ENCODE assay signal across 27 mouse cellular contexts in the genomic region with DNA sequence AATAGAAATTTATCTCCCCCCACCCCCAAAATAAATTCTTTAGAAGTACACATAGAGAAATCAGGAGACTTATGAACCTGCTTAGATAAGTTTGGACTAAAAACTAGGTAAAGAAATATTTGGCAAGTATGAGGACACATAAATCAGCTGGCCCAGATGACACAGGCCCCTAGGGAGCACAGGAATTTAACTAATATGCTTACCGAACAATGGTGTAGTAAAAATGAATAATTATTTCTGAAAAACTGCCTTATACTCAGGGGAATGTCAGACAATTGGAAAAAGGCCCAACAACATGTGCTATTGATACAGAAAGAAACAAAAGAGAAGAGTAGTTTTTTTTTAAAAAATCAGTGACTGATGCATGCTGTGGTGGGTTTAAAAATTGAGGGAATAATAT. TPM values are rescaled to one million over a fixed set of nuclear protein-coding genes. Genes with fewer than 3 reads are reported as not detected.
DNase-seq lines count a peak whose midpoint lies in the region; ATAC-seq lines count a peak whose summit lies in the region.
"Had no signal": no experiment of that assay in that cellular context is flagged by ENCODE, and none has a peak within 500 bp of the region (broad histone marks: within the 10 kb centered on the region; RNA-seq: fewer than 3 reads in every experiment).

No protein-coding gene starts in this region.

- H3K27me3 ChIP-seq in kidney, embryonic 15.5 days, result no peaks in the 10 kb centered on the region
- H3K27me3 ChIP-seq: heart, embryonic 12.5 days; limb, embryonic 15.5 days; liver, embryonic 13.5 days; midbrain, embryonic 15.5 days; neural tube, embryonic 15.5 days had no signal

- H3K9me3 ChIP-seq in kidney, embryonic 15.5 days (replicated peaks), result no peaks in the 10 kb centered on the region
- H3K9me3 ChIP-seq: heart, embryonic 12.5 days; limb, embryonic 15.5 days; liver, embryonic 13.5 days; midbrain, embryonic 15.5 days; neural tube, embryonic 15.5 days had no signal

- 59% methylated on average over 1 of the region's 1 CpGs for WGBS in kidney, embryonic 15.5 days

- no peaks in the 10 kb centered on the region for H3K36me3 ChIP-seq in kidney, embryonic 15.5 days
- H3K36me3 ChIP-seq: heart, embryonic 12.5 days; limb, embryonic 15.5 days; liver, embryonic 13.5 days; midbrain, embryonic 15.5 days; neural tube, embryonic 15.5 days had no signal

- no peak for ATAC-seq in kidney, embryonic 15.5 days (replicated peaks; ENCODE audit: low FRiP score)
- ATAC-seq: activated CD4-positive, CD25-positive, alpha-beta regulatory T cell, adult 4 months; forebrain, embryonic 14.5 days; inflammation-experienced regulatory T-cells, adult 6 months; lung, postnatal 0 days; midbrain, embryonic 15.5 days had no signal

- no peak overlapping the region for H3K9ac ChIP-seq in kidney, embryonic 15.5 days
- H3K9ac ChIP-seq: heart, embryonic 12.5 days; hindbrain, embryonic 14.5 days; limb, embryonic 15.5 days; liver, embryonic 13.5 days; midbrain, embryonic 15.5 days; neural tube, embryonic 15.5 days had no signal

- peak; percentile 41 for DNase-seq in heart, adult 8-10 months (ENCODE audit: low spot score)
- DNase-seq in heart, adult 11 months, result no peak
- DNase-seq in kidney, postnatal 14 days, result peak; percentile 32
- DNase-seq in NIH3T3 (ENCODE audit: low read depth), result peak; percentile 92
- peak; percentile 58 for DNase-seq in mesoderm, embryonic 11.5 days (ENCODE audit: low read depth, low spot score)
- DNase-seq in layer of hippocampus, postnatal 36 days, result no peak
- DNase-seq: adrenal gland, adult 8-10 months; B cell, adult 2 months; heart, postnatal 4 days; liver, embryonic 13.5 days; lung, adult 18-20 months; lung, postnatal 4 days; retina, postnatal 1 day; right cerebral cortex, postnatal 14 days; thymus, postnatal 14 days had no signal

- H3K4me3 ChIP-seq in kidney, embryonic 15.5 days (replicated peaks), result no peak overlapping the region
- H3K4me3 ChIP-seq: heart, embryonic 12.5 days; layer of hippocampus, adult 2 months; limb, embryonic 15.5 days; liver, embryonic 13.5 days; megakaryocyte, embryonic 14.5 days; midbrain, embryonic 15.5 days; neural tube, embryonic 15.5 days had no signal

- no peak overlapping the region for H3K27ac ChIP-seq in kidney, embryonic 15.5 days
- H3K27ac ChIP-seq: hindbrain, embryonic 14.5 days; layer of hippocampus, adult 2 months; limb, embryonic 15.5 days; liver, embryonic 13.5 days; midbrain, embryonic 15.5 days; neural tube, embryonic 15.5 days had no signal

- 0 out of 2 replicates have a peak, but pooled peaks cover 6% of the 10 kb centered on the region for H3K4me1 ChIP-seq in kidney, embryonic 15.5 days
- H3K4me1 ChIP-seq: heart, embryonic 12.5 days; liver, embryonic 13.5 days; megakaryocyte, embryonic 14.5 days; midbrain, embryonic 15.5 days; neural tube, embryonic 15.5 days had no signal

- H3K4me2 ChIP-seq in kidney, embryonic 15.5 days, result no peak overlapping the region
- H3K4me2 ChIP-seq: heart, embryonic 12.5 days; hindbrain, embryonic 14.5 days; limb, embryonic 15.5 days; liver, embryonic 13.5 days; midbrain, embryonic 15.5 days; neural tube, embryonic 15.5 days had no signal

RNA-seq across cellular contexts. Expression of a gene that starts 40.1 kb away (rescaled TPM):
- 10 to 100 TPM; 11.3 to 17.8 (median 13.3) TPM for total RNA-seq in heart, adult 8-10 months (2022)
- polyA plus RNA-seq in kidney, embryonic 15.5 days (2015; fragmentation: Nextera tagmentation; extraction: Ambion mirVana), result 1.7 and 2.0 TPM in 2 replicates
- total RNA-seq in layer of hippocampus, postnatal 36 days (2021), result 10 to 100 TPM; 15.5 to 15.9 TPM

Comparison
In these comparisons a context has a peak if more than half of its experiments do, and no peak if none do; other contexts are left out.
1. DNase-seq: peak in heart, adult 8-10 months (single experiment), kidney, postnatal 14 days (single experiment), NIH3T3 (single experiment) and mesoderm, embryonic 11.5 days (single experiment); none in heart, adult 11 months (single experiment) and layer of hippocampus, postnatal 36 days (0 of 2).